Mouse (Mus musculus) CH12.LX (cell line): ENCODE measurements around the gene Slc44a1. TPM values are rescaled to one million over a fixed set of nuclear protein-coding genes. Genes with fewer than 3 reads are reported as not detected.

Source experiments
- DNase-seq: peaks from one replicate; pipeline ENCODE4 v3.0.0-alpha.2; 2013; ENCODE audit errors: extremely low read depth
- H3K27ac ChIP-seq: 2 replicates; pipeline ENCODE4 v1.5.1; 2012; ENCODE audit warnings: low read depth, mild to moderate bottlenecking, control low read depth, moderate library complexity; ENCODE audit not compliant: insufficient read depth
- H3K27me3 ChIP-seq: replicated peaks from 2 replicates; pipeline ENCODE3; 2012; ENCODE audit warnings: inconsistent platforms
- H3K36me3 ChIP-seq, 2 experiments: replicated peaks in 1 of 2; 2 replicates each; pipeline versions ENCODE3 to v1.6.1; 2012; ENCODE audit warnings: inconsistent platforms in 1 of 2, low read length in 1 of 2, mild to moderate bottlenecking in 1 of 2, mixed read lengths in 1 of 2, moderate library complexity in 1 of 2; ENCODE audit not compliant: control insufficient read depth in 1 of 2, insufficient read depth in 1 of 2
- H3K4me1 ChIP-seq, 2 experiments: 2 replicates each; pipeline ENCODE4 v1.6.1; 2012; ENCODE audit warnings: inconsistent platforms in 1 of 2, moderate library complexity in 1 of 2; ENCODE audit not compliant: insufficient read depth in 2 of 2, control insufficient read depth in 1 of 2
- H3K4me2 ChIP-seq: 2 replicates; pipeline ENCODE4 v1.6.1; 2012; ENCODE audit warnings: low read depth, mild to moderate bottlenecking, control low read depth; ENCODE audit not compliant: poor library complexity, insufficient read depth, severe bottlenecking
- H3K4me3 ChIP-seq, 3 experiments: fragments of 150-350 bp in 1 of 3; sonication (generic) in 1 of 3; replicated peaks in 1 of 3; 2 replicates each; pipeline versions ENCODE3 to v1.5.1; 2011 to 2012; ENCODE audit warnings: low read depth in 2 of 3, low read length in 2 of 3, mild to moderate bottlenecking in 2 of 3, moderate library complexity in 2 of 3, control low read depth in 1 of 3, improper control_type of control experiment in 1 of 3, inconsistent platforms in 1 of 3, mixed read lengths in 1 of 3; ENCODE audit not compliant: poor library complexity in 1 of 3
- H3K79me2 ChIP-seq: replicated peaks from 2 replicates; pipeline ENCODE4 v1.6.1; 2012; ENCODE audit warnings: mild to moderate bottlenecking, moderate library complexity; ENCODE audit not compliant: control insufficient read depth, poor library complexity, insufficient read depth, severe bottlenecking; ENCODE audit errors: extremely low read depth
- H3K9ac ChIP-seq: 2 replicates; pipeline ENCODE4 v1.6.1; 2012; ENCODE audit warnings: low read depth, mild to moderate bottlenecking, control low read depth, moderate library complexity; ENCODE audit not compliant: insufficient read depth
- H3K9me3 ChIP-seq: replicated peaks from 2 replicates; pipeline ENCODE3; 2012; ENCODE audit warnings: low read length, inconsistent platforms, mixed read lengths
- CHD1 ChIP-seq: IDR thresholded peaks from 2 replicates; pipeline ENCODE4 v1.6.1; 2012; ENCODE audit warnings: low read depth, low read length, improper control_type of control experiment, inconsistent platforms
- CTCF ChIP-seq, 2 experiments: IDR thresholded peaks in 1 of 2; conservative IDR thresholded peaks in 1 of 2; 2 replicates each; pipeline ENCODE4 v1.5.1; 2011 to 2012; ENCODE audit warnings: low read depth in 2 of 2, low read length in 2 of 2, improper control_type of control experiment in 1 of 2, inconsistent platforms in 1 of 2, mild to moderate bottlenecking in 1 of 2, moderate library complexity in 1 of 2
- ETS1 ChIP-seq: conservative IDR thresholded peaks from 2 replicates; pipeline ENCODE4 v1.6.1; 2012; ENCODE audit warnings: low read depth, mild to moderate bottlenecking, inconsistent platforms, low read length, improper control_type of control experiment, moderate library complexity
- IRF4 ChIP-seq: IDR thresholded peaks from 2 replicates; pipeline ENCODE4 v1.6.1; 2014; ENCODE audit warnings: low read depth, mild to moderate bottlenecking, inconsistent platforms, low read length, improper control_type of control experiment
- KAT2A ChIP-seq: IDR thresholded peaks from 2 replicates; pipeline ENCODE4 v1.6.1; 2012; ENCODE audit warnings: low read length, improper control_type of control experiment, inconsistent platforms; ENCODE audit not compliant: insufficient replicate concordance
- MAFK ChIP-seq: IDR thresholded peaks from 2 replicates; pipeline ENCODE4 v1.6.1; 2011; ENCODE audit warnings: low read length, improper control_type of control experiment; ENCODE audit not compliant: insufficient replicate concordance
- MXI1 ChIP-seq: IDR thresholded peaks from 2 replicates; pipeline ENCODE4 v1.6.1; 2011; ENCODE audit warnings: mild to moderate bottlenecking, low read depth, low read length, improper control_type of control experiment
- MYC ChIP-seq: IDR thresholded peaks from 2 replicates; pipeline ENCODE4 v1.6.1; 2011; ENCODE audit warnings: low read depth, mild to moderate bottlenecking, improper control_type of control experiment, low read length
- NELFE ChIP-seq: IDR thresholded peaks from 2 replicates; pipeline ENCODE4 v1.6.1; 2011; ENCODE audit warnings: low read depth, low read length, improper control_type of control experiment
- NRF1 ChIP-seq: IDR thresholded peaks from 2 replicates; pipeline ENCODE4 v1.6.1; 2014; ENCODE audit warnings: low read depth, mild to moderate bottlenecking, inconsistent platforms, low read length, improper control_type of control experiment, moderate library complexity
- PAX5 ChIP-seq: IDR thresholded peaks from 2 replicates; pipeline ENCODE4 v1.6.1; 2012; ENCODE audit warnings: low read length, inconsistent platforms, mixed read lengths
- POLR2A ChIP-seq: IDR thresholded peaks from 2 replicates; pipeline ENCODE4 v1.6.1; 2011; ENCODE audit warnings: low read depth, mild to moderate bottlenecking, improper control_type of control experiment, low read length
- POLR2AphosphoS2 ChIP-seq: IDR thresholded peaks from 2 replicates; pipeline ENCODE4 v1.6.1; 2011; ENCODE audit warnings: low read depth, low read length, improper control_type of control experiment
- RAD21 ChIP-seq: IDR thresholded peaks from 2 replicates; pipeline ENCODE4 v1.6.1; 2011; ENCODE audit warnings: low read depth, mild to moderate bottlenecking, low read length, improper control_type of control experiment, moderate library complexity
- SMC3 ChIP-seq: IDR thresholded peaks from 2 replicates; pipeline ENCODE4 v1.6.1; 2011; ENCODE audit warnings: low read depth, low read length, improper control_type of control experiment
- UBTF ChIP-seq: IDR thresholded peaks from 2 replicates; pipeline ENCODE4 v1.6.1; 2012; ENCODE audit warnings: low read depth, mild to moderate bottlenecking, inconsistent platforms, low read length, improper control_type of control experiment, moderate library complexity
- USF1 ChIP-seq: IDR thresholded peaks from 2 replicates; pipeline ENCODE4 v1.6.1; 2014; ENCODE audit warnings: low read depth, mild to moderate bottlenecking, inconsistent platforms, low read length, improper control_type of control experiment
- ZC3H11A ChIP-seq: IDR thresholded peaks from 2 replicates; pipeline ENCODE4 v1.6.1; 2012; ENCODE audit warnings: low read depth, mild to moderate bottlenecking, inconsistent platforms, low read length, improper control_type of control experiment
- ZKSCAN1 ChIP-seq: IDR thresholded peaks from 2 replicates; pipeline ENCODE4 v1.6.1; 2012; ENCODE audit warnings: low read depth, inconsistent platforms, low read length, improper control_type of control experiment, borderline replicate concordance
- ZMIZ1 ChIP-seq: IDR thresholded peaks from 2 replicates; pipeline ENCODE4 v1.6.1; 2012; ENCODE audit warnings: low read depth, mild to moderate bottlenecking, inconsistent platforms, low read length, improper control_type of control experiment
- ZNF384 ChIP-seq: IDR thresholded peaks from 2 replicates; pipeline ENCODE4 v1.6.1; 2012; ENCODE audit warnings: low read depth, low read length, improper control_type of control experiment, inconsistent platforms
- dilution Hi-C: fragments of 300-500 bp; cut with MboI; formaldehyde crosslinking; loops from 2 replicates; pipeline ENCODE4 v1.14.3; 2020; ENCODE audit warnings: low sequenced_read_pairs; ENCODE audit not compliant: extremely low pct_unique_long_range_greater_than_20kb, extremely low pct_ligation_motif_present
- in situ Hi-C: fragments of 300-500 bp; cut with MboI; formaldehyde crosslinking; loops from 3 replicates; pipeline ENCODE4 v1.14.3; 2019; ENCODE audit warnings: low sequenced_read_pairs, low pct_ligation_motif_present, low pct_unique_long_range_greater_than_20kb, mixed read lengths
- polyA plus RNA-seq: library from polyadenylated mRNA; unstranded; fragments of >175 nt; gene quantifications from 2 replicates; pipeline ENCODE4 v1.2.1, GENCODE M21; 2012; ENCODE audit warnings: low read depth; ENCODE audit not compliant: insufficient read length
- total RNA-seq, 2 experiments: library from RNA; depleted of rRNA; stranded (reverse); fragments of 300-350 nt in 1 of 2; fragments of >200 nt in 1 of 2; gene quantifications; 2 replicates each; pipeline ENCODE4 v1.2.3; 2012 to 2014

Gene Slc44a1
- total and polyA plus RNA-seq, 3 experiments, result 5.4 to 9.3 (median 6.6) TPM

DNA sequence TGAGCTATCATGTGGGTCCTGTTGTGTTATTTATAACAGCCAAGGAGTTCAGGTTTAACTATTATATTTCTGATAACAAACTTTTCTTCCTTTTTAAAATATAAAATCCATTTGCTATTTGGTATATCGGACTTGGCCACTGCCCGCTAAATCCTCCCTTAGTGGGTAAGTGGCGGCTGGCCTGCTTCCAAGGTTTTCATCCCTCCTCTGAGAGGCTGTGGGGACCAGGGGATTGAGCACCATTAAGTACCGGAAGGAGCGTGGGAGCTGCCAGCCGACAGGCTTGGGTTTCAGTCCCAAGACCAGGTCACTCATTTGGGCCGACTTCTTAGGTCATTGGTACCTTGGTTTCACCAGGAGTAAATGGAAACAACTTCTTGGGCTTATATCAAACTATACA, 10.5 kb downstream of the Slc44a1 start:
- no peaks in the 10 kb centered on the region for H3K79me2 ChIP-seq
- H3K27me3 ChIP-seq, result no peaks in the 10 kb centered on the region
- no peak overlapping the region for H3K4me2 ChIP-seq
- H3K4me1 ChIP-seq, result peaks cover 3 to 4% of the 10 kb centered on the region in 2 experiments; a peak in 2 of 4 replicates
- dilution Hi-C loops (no loop called here), in situ Hi-C loops (no loop called here)
- H3K27ac ChIP-seq, result no peak overlapping the region
- H3K9ac ChIP-seq, result no peak overlapping the region
- TF ChIP-seq ZC3H11A, result no peak
- TF ChIP-seq PAX5, result no peak
- TF ChIP-seq UBTF, result no peak
- TF ChIP-seq MYC, result no peak
- no peak for TF ChIP-seq ZNF384
- no peak for TF ChIP-seq USF1
- no peak for TF ChIP-seq IRF4
- no peak for TF ChIP-seq ZMIZ1
- no peak for TF ChIP-seq CHD1
- TF ChIP-seq MXI1, result no peak
- no peak for TF ChIP-seq ETS1
- TF ChIP-seq NELFE, result no peak
- no peak for TF ChIP-seq POLR2AphosphoS2
- TF ChIP-seq ZKSCAN1, result no peak
- TF ChIP-seq MAFK, result no peak
- no peak for DNase-seq
- H3K36me3 ChIP-seq, result no peaks in the 10 kb centered on the region
- no peak overlapping the region for H3K4me3 ChIP-seq
- H3K9me3 ChIP-seq, result no peaks in the 10 kb centered on the region

DNA sequence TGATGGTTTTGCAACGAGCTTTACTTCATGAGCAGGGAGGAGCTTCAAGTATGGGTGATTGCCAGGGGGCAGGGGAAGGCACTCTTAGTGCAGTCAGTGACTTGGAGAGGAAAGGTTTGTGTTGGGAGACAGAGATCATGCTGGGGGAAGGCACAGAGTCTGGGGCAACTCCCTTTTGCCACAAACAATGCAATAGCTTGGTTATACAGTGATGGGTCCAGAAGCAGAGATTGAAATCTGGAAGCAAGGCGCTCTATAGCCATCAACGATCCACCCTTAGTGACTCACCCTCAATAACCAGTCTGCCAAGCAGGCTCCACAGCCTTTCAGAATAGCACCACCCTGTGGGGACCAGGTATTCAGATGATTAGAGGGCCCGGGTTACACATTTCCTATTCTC, 11.7 kb downstream of the Slc44a1 start:
- dilution Hi-C loops, result no loop called here
- DNase-seq, result peak; percentile 27

More for the DNA sequence above, 11.7 kb downstream of the Slc44a1 start:
- in situ Hi-C loops, result no loop called here
- Histone ChIP-seq H3K27me3 (no peaks in the 10 kb centered on the region), H3K4me1 (peaks cover 3 to 4% of the 10 kb centered on the region in 2 experiments; a peak in 3 of 4 replicates), H3K4me2 (no peak overlapping the region), H3K9ac (no peak overlapping the region), H3K79me2 (no peaks in the 10 kb centered on the region), H3K27ac (no peak overlapping the region), H3K4me3 (no peak overlapping the region), H3K36me3 (no peaks in the 10 kb centered on the region), H3K9me3 (no peaks in the 10 kb centered on the region)
- TF ChIP-seq NRF1 (no peak), KAT2A (no peak), SMC3 (peak; percentile 63), MAFK (no peak), CHD1 (no peak), RAD21 (peak; percentile 41), CTCF (conservative IDR thresholded peaks at IDR 0.05 in 1 of 2, IDR thresholded peaks at IDR 0.05 in 1 of 2; ENCODE audit: low read depth in 2 of 2, low read length in 2 of 2) (peak in 1 of 2 experiments; percentile 52; a peak in 2 of 4 replicates), NELFE (no peak), POLR2A (no peak)
